Mouse (Mus musculus) neutrophil, adult 5-6 weeks (primary cell): ENCODE results near the gene Rab11a. TPM values are rescaled to one million over a fixed set of nuclear protein-coding genes. Genes with fewer than 3 reads are reported as not detected.
"Not testable (repeated sequence)": the region's sequence is repeated elsewhere in the genome, so short reads cannot be mapped to it uniquely, and the experiment has no call there.

Experiments used
- ATAC-seq: fragments of 151-379, 151-347 bp; 2 replicates; pipeline ENCODE4 v1.8.0; 2017; ENCODE audit warnings: mild to moderate bottlenecking, moderate TSS enrichment; ENCODE audit not compliant: insufficient number of reproducible peaks, poor library complexity, low FRiP score, severe bottlenecking; ENCODE audit errors: extremely low read depth
- total RNA-seq: library from RNA; stranded (forward); fragments of 200-1000 nt; gene quantifications from 2 replicates; pipeline ENCODE4 v1.2.3, GENCODE M21; 2017

The Rab11a gene
- total RNA-seq, 1 experiment from 2014 or later = 143 TPM

- ATAC-seq = no peak
Measured at GRCm38 (mm10) chr9:64700451-64701311, 36.9 kb downstream of the Rab11a start.

- ATAC-seq = no peak
Measured at GRCm38 (mm10) chr9:64698586-64698985, 39.0 kb downstream of the Rab11a start.

GRCm38 (mm10) chr9:64697677-64698076 lies 39.9 kb downstream of the Rab11a start:
- no peak for ATAC-seq

GRCm38 (mm10) chr9:64697006-64697405 lies 40.6 kb downstream of the Rab11a start:
- ATAC-seq = no peak

GRCm38 (mm10) chr9:64696404-64696803 lies 41.2 kb downstream of the Rab11a start:
- ATAC-seq = no peak

GRCm38 (mm10) chr9:64695266-64695665 lies 42.3 kb downstream of the Rab11a start:
- ATAC-seq = no peak

GRCm38 (mm10) chr9:64693094-64693493 lies 44.5 kb downstream of the Rab11a start:
- no peak for ATAC-seq

- ATAC-seq = no peak
Measured at GRCm38 (mm10) chr9:64691176-64691575, 46.4 kb downstream of the Rab11a start.

- ATAC-seq = no peak
Measured at GRCm38 (mm10) chr9:64690771-64691170, 46.8 kb downstream of the Rab11a start.

GRCm38 (mm10) chr9:64688015-64688394 lies 49.6 kb downstream of the Rab11a start:
- no peak for ATAC-seq

- ATAC-seq = no peak
Measured at GRCm38 (mm10) chr9:64687122-64688014, 50.2 kb downstream of the Rab11a start.

GRCm38 (mm10) chr9:64671341-64672319 lies 65.9 kb downstream of the Rab11a start:
- ATAC-seq = not testable (repeated sequence)

GRCm38 (mm10) chr9:64668001-64668400 lies 69.6 kb downstream of the Rab11a start:
- ATAC-seq = no peak

- no peak for ATAC-seq
Measured at GRCm38 (mm10) chr9:64667513-64667912, 70.0 kb downstream of the Rab11a start.

GRCm38 (mm10) chr9:64666549-64666948 lies 71.0 kb downstream of the Rab11a start:
- ATAC-seq = no peak
